Mouse (Mus musculus) kidney, embryonic 16.5 days (tissue): ENCODE results near the gene Rbm28. TPM values are rescaled to one million over a fixed set of nuclear protein-coding genes. Genes with fewer than 3 reads are reported as not detected.
A peak's percentile ranks its signal among the peaks of the same experiment; 100 is the strongest.

Experiments
- ATAC-seq: fragments of 200-750 bp; cut with Nextera tagmentation; 2 replicates; pipeline ENCODE4 v1.8.0; 2017; ENCODE audit warnings: moderate TSS enrichment; ENCODE audit not compliant: low FRiP score, low TSS enrichment
- H3K27ac ChIP-seq: fragments of 300-500 bp; sonication (generic); 2 replicates; pipeline ENCODE4 v1.5.1; 2014; ENCODE audit warnings: low read length
- H3K27me3 ChIP-seq: fragments of 300-500 bp; sonication (generic); 2 replicates; pipeline ENCODE4 v1.6.1; 2014; ENCODE audit warnings: low read length, control low read depth, mixed read lengths; ENCODE audit not compliant: insufficient read depth
- H3K36me3 ChIP-seq: fragments of 300-500 bp; sonication (generic); 2 replicates; pipeline ENCODE4 v1.6.1; 2014; ENCODE audit warnings: low read length, control low read depth, mixed read lengths; ENCODE audit not compliant: insufficient read depth
- H3K4me1 ChIP-seq: fragments of 300-500 bp; sonication (generic); 2 replicates; pipeline ENCODE4 v1.6.1; 2014; ENCODE audit warnings: low read length, control low read depth, mixed read lengths; ENCODE audit not compliant: insufficient read depth
- H3K4me2 ChIP-seq: fragments of 300-500 bp; sonication (generic); replicated peaks from 2 replicates; pipeline ENCODE4 v1.6.1; 2014; ENCODE audit warnings: low read depth, low read length
- H3K4me3 ChIP-seq: fragments of 300-500 bp; sonication (generic); 2 replicates; pipeline ENCODE4 v1.5.1; 2014; ENCODE audit warnings: mild to moderate bottlenecking, low read length
- H3K9ac ChIP-seq: fragments of 300-500 bp; sonication (generic); replicated peaks from 2 replicates; pipeline ENCODE4 v1.6.1; 2014; ENCODE audit warnings: low read length
- H3K9me3 ChIP-seq: fragments of 300-500 bp; sonication (generic); 2 replicates; pipeline ENCODE4 v1.6.1; 2016; ENCODE audit warnings: low read length, control low read depth
- whole genome bisulfite sequencing: fragments of 180-500 bp; shearing (Covaris S2); extraction: QIAGEN DNeasy Blood & Tissue Kit; methylation state at CpG from one replicate; pipeline ENCODE4 v1.1.7; 2014; 5-methylcytosine and 5-hydroxymethylcytosine counted together
- polyA plus RNA-seq: library from polyadenylated mRNA; unstranded; fragments of >200 nt; fragmentation: Nextera tagmentation; extraction: Ambion mirVana; gene quantifications from 2 replicates; pipeline ENCODE4 v1.2.1, GENCODE M21; 2015

Rbm28 gene
- 45.9 and 53.6 TPM in 2 replicates for polyA plus RNA-seq

- peak within 1 kb of the TSS; percentile 80 for H3K27ac ChIP-seq
- ATAC-seq = peak; percentile 82
- peak within 1 kb of the TSS; percentile 82 for H3K4me3 ChIP-seq
- peaks cover 27% of the 10 kb centered on the region for H3K27me3 ChIP-seq
- no peaks in the 10 kb centered on the region for H3K9me3 ChIP-seq
- peak within 1 kb of the TSS; percentile 80 for H3K9ac ChIP-seq
- peaks cover 11% of the 10 kb centered on the region for H3K4me1 ChIP-seq
- no peaks in the 10 kb centered on the region for H3K36me3 ChIP-seq
- 7% methylated on average over 42 of the region's 42 CpGs for WGBS
- peak within 1 kb of the TSS; percentile 91 for H3K4me2 ChIP-seq
Observed at GRCm38 (mm10) chr6:29164314-29165244, at the start of gene Rbm28. TSS of gene Rbm28 (minus strand) at chr6:29165006.

DNA sequence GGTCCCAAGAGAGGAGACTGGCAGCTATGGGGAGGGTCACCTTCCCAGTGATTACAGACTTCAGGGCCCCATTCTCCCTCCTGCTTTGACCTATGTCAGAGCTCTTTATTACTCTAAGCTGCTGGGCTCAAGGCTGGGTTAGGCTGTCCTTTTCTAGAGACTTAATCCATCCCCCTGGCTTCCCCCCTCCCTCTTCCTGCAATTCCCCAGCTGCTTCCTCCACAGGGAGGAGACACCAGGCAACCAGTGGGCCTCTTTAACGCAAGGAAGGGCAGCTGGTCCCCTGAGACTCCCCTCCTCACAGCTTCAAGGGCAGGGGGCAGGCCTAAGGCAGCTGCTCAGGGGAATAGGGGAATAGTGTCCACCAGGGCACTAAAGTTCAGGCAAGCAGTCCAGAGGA, 49.4 kb upstream of the Rbm28 start:
- peaks cover 4% of the 10 kb centered on the region; the same call in 1 of the 2 replicates for H3K27me3 ChIP-seq
- ATAC-seq = no peak; the same call in 1 of the 2 replicates
- H3K36me3 ChIP-seq = no peaks in the 10 kb centered on the region
- H3K4me1 ChIP-seq = peaks cover 37% of the 10 kb centered on the region
- H3K9ac ChIP-seq = no peak overlapping the region
- WGBS = 14% methylated on average over 1 of the region's 1 CpGs
- H3K27ac ChIP-seq = no peak overlapping the region
- no peak overlapping the region for H3K4me3 ChIP-seq
- 0 out of 2 replicates have a peak overlapping the region, but pooled peaks have one; percentile 9 for H3K4me2 ChIP-seq
- H3K9me3 ChIP-seq = no peaks in the 10 kb centered on the region

DNA sequence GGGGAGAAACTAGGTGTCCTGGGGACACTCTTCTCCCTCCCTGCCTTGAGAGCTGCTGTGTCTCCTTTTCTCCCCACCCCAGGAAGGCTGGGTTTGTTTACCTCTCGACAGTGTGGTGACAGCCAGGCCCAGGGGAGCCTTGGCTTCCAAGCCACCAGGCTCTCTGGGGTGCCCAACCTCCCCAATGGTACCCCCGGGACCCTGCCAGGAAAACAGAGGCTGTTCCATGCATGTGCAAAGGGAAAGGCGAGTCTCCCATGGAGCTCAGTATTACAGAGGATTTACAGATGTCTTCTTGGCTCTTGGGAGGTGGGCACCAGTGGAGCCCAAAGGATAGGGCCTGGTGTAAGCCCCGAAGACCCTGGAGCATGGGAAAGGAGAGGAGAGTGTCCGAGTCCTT, 48.6 kb upstream of the Rbm28 start:
- H3K27ac ChIP-seq = no peak overlapping the region
- no peaks in the 10 kb centered on the region for H3K9me3 ChIP-seq
- no peaks in the 10 kb centered on the region for H3K36me3 ChIP-seq
- no peak overlapping the region for H3K4me2 ChIP-seq
- peaks cover 37% of the 10 kb centered on the region for H3K4me1 ChIP-seq
- no peak overlapping the region for H3K4me3 ChIP-seq
- 78% methylated on average over 5 of the region's 5 CpGs for WGBS
- H3K9ac ChIP-seq = no peak overlapping the region
- H3K27me3 ChIP-seq = peaks cover 4% of the 10 kb centered on the region; the same call in 1 of the 2 replicates
- ATAC-seq = no peak

GRCm38 (mm10) chr6:29211806-29212492, 47.1 kb upstream of the Rbm28 start:
- WGBS = 1% methylated on average over 49 of the region's 66 CpGs
- peak overlapping the region; percentile 55 for H3K27ac ChIP-seq
- H3K4me2 ChIP-seq = peak overlapping the region; percentile 90
- H3K4me1 ChIP-seq = peaks cover 37% of the 10 kb centered on the region
- peak; percentile 81 for ATAC-seq
- H3K4me3 ChIP-seq = peak overlapping the region; percentile 76
- no peaks in the 10 kb centered on the region for H3K36me3 ChIP-seq
- peak overlapping the region; percentile 79 for H3K9ac ChIP-seq
- peaks cover 4% of the 10 kb centered on the region; the same call in 1 of the 2 replicates for H3K27me3 ChIP-seq
- H3K9me3 ChIP-seq = no peaks in the 10 kb centered on the region

DNA sequence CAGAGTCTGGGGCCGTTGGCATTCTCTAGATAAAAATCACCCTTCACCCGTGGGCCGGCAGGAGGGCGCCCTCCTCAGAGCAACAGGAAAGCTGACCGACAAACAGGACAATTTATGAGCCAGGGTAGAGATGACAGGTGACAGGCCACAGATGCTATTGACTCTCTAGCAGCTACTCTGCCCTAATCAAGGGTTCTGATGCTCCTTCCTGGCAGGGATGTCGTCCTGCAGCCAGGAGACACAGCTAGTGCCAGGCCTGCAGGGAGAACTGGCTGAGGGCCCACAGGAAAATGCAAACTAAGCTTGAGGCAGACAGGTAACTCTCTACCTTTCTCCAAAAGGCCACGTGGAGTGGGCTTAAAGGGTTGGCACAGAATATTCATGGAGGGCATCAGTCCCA, 46.3 kb upstream of the Rbm28 start:
- Histone ChIP-seq H3K4me3 (peak overlapping the region; percentile 76), H3K27me3 (peaks cover 4% of the 10 kb centered on the region; the same call in 1 of the 2 replicates), H3K27ac (no peak overlapping the region), H3K36me3 (peaks cover 3% of the 10 kb centered on the region), H3K4me1 (peaks cover 37% of the 10 kb centered on the region), H3K9me3 (no peaks in the 10 kb centered on the region), H3K9ac (peak overlapping the region; percentile 79), H3K4me2 (peak overlapping the region; percentile 90)
- ATAC-seq = no peak
- 11% methylated on average over 7 of the region's 7 CpGs for WGBS

GRCm38 (mm10) chr6:29210231-29210936, 45.6 kb upstream of the Rbm28 start:
- no peak overlapping the region for H3K4me3 ChIP-seq
- H3K9ac ChIP-seq = no peak overlapping the region
- no peak for ATAC-seq
- peaks cover 4% of the 10 kb centered on the region; the same call in 1 of the 2 replicates for H3K27me3 ChIP-seq
- peaks cover 8% of the 10 kb centered on the region for H3K36me3 ChIP-seq
- H3K9me3 ChIP-seq = no peaks in the 10 kb centered on the region
- peaks cover 34% of the 10 kb centered on the region for H3K4me1 ChIP-seq
- 85% methylated on average over 9 of the region's 9 CpGs for WGBS
- H3K27ac ChIP-seq = no peak overlapping the region
- no peak overlapping the region for H3K4me2 ChIP-seq

GRCm38 (mm10) chr6:29208178-29208577, 43.4 kb upstream of the Rbm28 start:
- ATAC-seq = no peak
- WGBS = 83% methylated on average over 5 of the region's 5 CpGs

GRCm38 (mm10) chr6:29207017-29207416, 42.2 kb upstream of the Rbm28 start:
- Histone ChIP-seq H3K9me3 (no peaks in the 10 kb centered on the region), H3K4me3 (no peak overlapping the region), H3K4me1 (peaks cover 13% of the 10 kb centered on the region), H3K36me3 (peaks cover 22% of the 10 kb centered on the region), H3K9ac (no peak overlapping the region), H3K27me3 (no peaks in the 10 kb centered on the region), H3K4me2 (no peak overlapping the region), H3K27ac (no peak overlapping the region)
- 90% methylated on average over 5 of the region's 5 CpGs for WGBS
- ATAC-seq = no peak

More at GRCm38 (mm10) chr6:29208178-29208577, 43.4 kb upstream of the Rbm28 start:
- peaks cover 16% of the 10 kb centered on the region for H3K4me1 ChIP-seq
- no peaks in the 10 kb centered on the region for H3K27me3 ChIP-seq
- no peak overlapping the region for H3K4me2 ChIP-seq
- H3K9ac ChIP-seq = no peak overlapping the region
- H3K9me3 ChIP-seq = no peaks in the 10 kb centered on the region
- H3K27ac ChIP-seq = no peak overlapping the region
- peaks cover 15% of the 10 kb centered on the region for H3K36me3 ChIP-seq
- H3K4me3 ChIP-seq = no peak overlapping the region

GRCm38 (mm10) chr6:29206006-29206405, 41.2 kb upstream of the Rbm28 start:
- 97% methylated on average over 10 of the region's 10 CpGs for WGBS
- no peak overlapping the region for H3K27ac ChIP-seq
- ATAC-seq = no peak

More at GRCm38 (mm10) chr6:29206006-29206405, 41.2 kb upstream of the Rbm28 start:
- no peak overlapping the region for H3K4me3 ChIP-seq
- H3K9me3 ChIP-seq = no peaks in the 10 kb centered on the region
- H3K27me3 ChIP-seq = no peaks in the 10 kb centered on the region
- H3K9ac ChIP-seq = no peak overlapping the region
- H3K4me2 ChIP-seq = no peak overlapping the region
- peaks cover 6% of the 10 kb centered on the region for H3K4me1 ChIP-seq
- peaks cover 22% of the 10 kb centered on the region for H3K36me3 ChIP-seq
